Mouse (Mus musculus) heart, embryonic 16.5 days (tissue): Measurements from ENCODE around the gene Atg9a. TPM values are rescaled to one million over a fixed set of nuclear protein-coding genes. Genes with fewer than 3 reads are reported as not detected.
A peak's percentile ranks its signal among the peaks of the same experiment; 100 is the strongest.

Experiments
- ATAC-seq: fragments of 200-750 bp; cut with Nextera tagmentation; replicated peaks from 2 replicates; pipeline ENCODE4 v1.8.0; 2017; ENCODE audit warnings: moderate number of reproducible peaks; ENCODE audit not compliant: insufficient read depth, low FRiP score; ENCODE audit errors: extremely low read depth
- H3K27ac ChIP-seq: fragments of 300-500 bp; sonication (generic); 2 replicates; pipeline ENCODE4 v1.5.1; 2014; ENCODE audit warnings: mild to moderate bottlenecking, low read length, control low read depth, moderate library complexity
- H3K27me3 ChIP-seq: fragments of 300-500 bp; sonication (generic); 2 replicates; pipeline ENCODE4 v1.6.1; 2014; ENCODE audit warnings: low read length, mixed read lengths; ENCODE audit not compliant: control insufficient read depth, insufficient read depth
- H3K36me3 ChIP-seq: fragments of 300-500 bp; sonication (generic); 2 replicates; pipeline ENCODE4 v1.6.1; 2014; ENCODE audit not compliant: control insufficient read depth, insufficient read depth
- H3K4me1 ChIP-seq: fragments of 300-500 bp; sonication (generic); 2 replicates; pipeline ENCODE4 v1.6.1; 2014; ENCODE audit warnings: low read length, mixed read lengths; ENCODE audit not compliant: control insufficient read depth, insufficient read depth
- H3K4me2 ChIP-seq: fragments of 300-500 bp; sonication (generic); 2 replicates; pipeline ENCODE4 v1.6.1; 2014; ENCODE audit warnings: low read depth, mild to moderate bottlenecking, control low read depth, low read length
- H3K4me3 ChIP-seq: fragments of 300-500 bp; sonication (generic); 2 replicates; pipeline ENCODE4 v1.5.1; 2014; ENCODE audit warnings: mild to moderate bottlenecking, control low read depth, low read length
- H3K9ac ChIP-seq: fragments of 300-500 bp; sonication (generic); 2 replicates; pipeline ENCODE4 v1.6.1; 2014; ENCODE audit warnings: low read length, control low read depth
- H3K9me3 ChIP-seq: fragments of 300-500 bp; sonication (generic); replicated peaks from 2 replicates; pipeline ENCODE4 v1.6.1; 2016; ENCODE audit warnings: low read length; ENCODE audit not compliant: control insufficient read depth
- WGBS: fragments of 180-500 bp; shearing (Covaris S2); extraction: QIAGEN DNeasy Blood & Tissue Kit; methylation state at CpG from one replicate; pipeline ENCODE4 v1.1.7; 2014; 5-methylcytosine and 5-hydroxymethylcytosine counted together
- polyA plus RNA-seq: library from polyadenylated mRNA; unstranded; fragments of >200 nt; fragmentation: Nextera tagmentation; extraction: Ambion mirVana; gene quantifications from 2 replicates; pipeline ENCODE4 v1.2.1, GENCODE M21; 2015

Atg9a gene
- polyA plus RNA-seq, 1 experiment from 2014 or later = 31.7 TPM

DNA sequence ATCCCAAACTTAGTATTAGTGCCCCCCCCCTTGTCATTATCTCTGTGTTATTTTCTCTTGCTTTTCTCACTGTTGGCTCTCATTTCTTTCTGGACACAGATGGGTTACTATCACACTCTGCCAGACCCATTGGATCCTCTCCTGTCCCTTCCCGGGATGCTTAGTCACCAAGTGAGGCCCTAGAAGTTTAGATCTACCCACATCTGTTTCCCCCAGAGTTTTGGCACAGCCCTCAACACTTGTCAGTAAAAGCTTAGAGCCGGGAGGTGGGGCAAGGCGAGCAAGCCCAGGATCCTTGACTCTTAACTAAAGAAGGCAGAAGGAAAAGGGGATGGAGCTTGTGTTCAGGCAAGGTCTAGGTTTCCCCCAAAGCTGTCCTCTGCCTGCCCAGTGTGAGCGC lies 37.2 kb upstream of the Atg9a start:
- Histone ChIP-seq H3K27ac (no peak overlapping the region), H3K4me2 (no peak overlapping the region), H3K9ac (no peak overlapping the region), H3K4me3 (no peak overlapping the region), H3K36me3 (no peaks in the 10 kb centered on the region), H3K27me3 (no peaks in the 10 kb centered on the region), H3K4me1 (peaks cover 6% of the 10 kb centered on the region; the same call in 1 of the 2 replicates), H3K9me3 (no peaks in the 10 kb centered on the region)
- no peak for ATAC-seq
- 64% methylated on average over 4 of the region's 4 CpGs for WGBS

DNA sequence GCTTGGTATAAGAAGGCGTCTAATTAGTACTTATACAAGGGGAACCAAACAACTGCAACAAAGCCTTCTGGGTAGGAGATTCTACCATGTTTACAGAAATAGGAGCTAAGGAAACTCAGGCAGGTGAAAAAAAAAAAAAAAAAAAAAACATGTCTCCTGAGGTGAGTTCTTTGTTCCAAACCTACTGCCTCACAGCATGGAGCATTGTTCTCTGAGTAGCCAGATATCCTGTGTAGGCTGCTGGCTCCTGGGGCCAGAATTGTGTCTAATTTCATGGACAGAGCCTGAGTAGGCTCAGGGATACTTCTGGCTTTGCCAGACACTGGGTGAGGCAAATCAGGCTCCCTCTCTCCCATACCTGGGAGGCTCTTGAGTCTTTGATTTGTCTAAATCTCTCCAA lies 35.7 kb upstream of the Atg9a start:
- H3K4me2 ChIP-seq = no peak overlapping the region
- no peaks in the 10 kb centered on the region for H3K27me3 ChIP-seq
- no peak for ATAC-seq
- H3K4me3 ChIP-seq = no peak overlapping the region
- peaks cover 6% of the 10 kb centered on the region; the same call in 1 of the 2 replicates for H3K4me1 ChIP-seq
- H3K9me3 ChIP-seq = no peaks in the 10 kb centered on the region
- WGBS = 58% methylated on average over 1 of the region's 1 CpGs
- H3K9ac ChIP-seq = no peak overlapping the region
- H3K27ac ChIP-seq = no peak overlapping the region
- H3K36me3 ChIP-seq = no peaks in the 10 kb centered on the region

DNA sequence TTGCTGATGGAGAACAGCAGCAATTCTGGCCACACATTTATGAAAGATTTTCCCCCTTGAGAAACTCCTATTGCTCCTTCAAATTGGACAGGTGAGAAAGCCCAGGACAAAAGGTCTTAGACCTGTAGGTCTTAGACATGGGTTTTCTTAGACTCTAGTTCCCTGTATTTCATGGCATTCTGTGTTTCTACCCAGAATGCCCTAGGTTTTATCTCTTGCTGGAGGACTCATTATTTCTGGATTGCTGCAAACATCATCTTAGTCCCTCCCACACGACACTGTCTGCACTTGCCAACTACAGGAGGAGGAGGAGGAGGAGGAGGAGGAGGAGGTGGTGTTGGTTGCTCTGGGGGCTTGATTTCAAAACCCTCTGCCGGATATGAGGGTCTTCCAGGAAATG lies 34.1 kb upstream of the Atg9a start:
- no peak for ATAC-seq
- Histone ChIP-seq H3K4me2 (no peak overlapping the region), H3K9me3 (no peaks in the 10 kb centered on the region), H3K4me1 (peaks cover 6% of the 10 kb centered on the region; the same call in 1 of the 2 replicates), H3K4me3 (no peak overlapping the region), H3K27ac (no peak overlapping the region), H3K36me3 (no peaks in the 10 kb centered on the region), H3K27me3 (0 out of 2 replicates have a peak, but pooled peaks cover 2% of the 10 kb centered on the region), H3K9ac (no peak overlapping the region)
- 68% methylated on average over 2 of the region's 2 CpGs for WGBS

DNA sequence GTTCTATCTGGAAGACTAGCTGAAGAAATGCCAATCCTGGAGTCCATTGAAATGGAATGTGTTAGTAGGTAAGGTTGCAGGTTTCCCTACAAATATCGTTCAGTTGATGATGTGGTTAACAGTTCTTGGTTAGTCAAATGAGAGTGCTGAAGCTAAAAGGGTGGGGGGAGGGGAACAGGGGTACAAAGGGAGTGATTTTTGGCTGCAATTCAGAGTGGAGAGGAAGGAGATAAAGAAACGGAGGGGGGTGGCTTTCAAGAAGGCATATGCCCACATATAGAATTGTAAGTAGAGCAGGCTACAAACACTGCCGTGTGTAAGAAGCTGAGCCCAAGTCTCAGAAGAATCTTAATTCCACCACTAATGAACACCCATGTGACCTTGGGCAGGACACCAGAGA lies 33.5 kb upstream of the Atg9a start:
- Histone ChIP-seq H3K27me3 (0 out of 2 replicates have a peak, but pooled peaks cover 2% of the 10 kb centered on the region), H3K9me3 (no peaks in the 10 kb centered on the region), H3K36me3 (no peaks in the 10 kb centered on the region), H3K4me2 (no peak overlapping the region), H3K4me3 (no peak overlapping the region), H3K4me1 (peaks cover 6% of the 10 kb centered on the region; the same call in 1 of the 2 replicates), H3K9ac (no peak overlapping the region), H3K27ac (no peak overlapping the region)
- WGBS = 35% methylated on average over 3 of the region's 3 CpGs
- ATAC-seq = no peak

DNA sequence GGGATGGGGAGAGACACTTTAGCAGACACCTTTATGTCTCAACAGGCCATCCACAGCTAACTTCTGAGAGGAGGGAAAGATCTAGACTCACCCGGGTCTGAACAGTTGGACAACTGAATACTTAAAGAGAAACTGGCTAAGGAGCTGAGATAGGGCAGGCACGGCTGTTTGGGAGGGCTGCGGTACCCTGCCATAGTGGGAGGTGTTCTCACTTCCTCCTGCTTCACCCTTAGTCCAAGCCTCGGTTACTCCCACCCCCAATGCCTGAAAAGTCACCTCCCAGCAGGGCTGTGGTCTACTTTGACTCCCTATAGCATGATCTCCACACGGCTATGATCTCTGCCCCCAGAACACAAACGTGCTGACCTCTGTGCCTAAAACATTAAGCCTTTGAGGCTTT lies 31.5 kb upstream of the Atg9a start:
- H3K4me2 ChIP-seq = no peak overlapping the region
- 42% methylated on average over 6 of the region's 6 CpGs for WGBS
- H3K36me3 ChIP-seq = no peaks in the 10 kb centered on the region
- H3K9ac ChIP-seq = no peak overlapping the region
- no peak for ATAC-seq
- H3K9me3 ChIP-seq = no peaks in the 10 kb centered on the region
- H3K4me1 ChIP-seq = peaks cover 10% of the 10 kb centered on the region
- no peak overlapping the region for H3K4me3 ChIP-seq
- H3K27me3 ChIP-seq = peaks cover 7% of the 10 kb centered on the region; the same call in 1 of the 2 replicates
- H3K27ac ChIP-seq = 0 out of 2 replicates have a peak overlapping the region, but pooled peaks have one; percentile 3

DNA sequence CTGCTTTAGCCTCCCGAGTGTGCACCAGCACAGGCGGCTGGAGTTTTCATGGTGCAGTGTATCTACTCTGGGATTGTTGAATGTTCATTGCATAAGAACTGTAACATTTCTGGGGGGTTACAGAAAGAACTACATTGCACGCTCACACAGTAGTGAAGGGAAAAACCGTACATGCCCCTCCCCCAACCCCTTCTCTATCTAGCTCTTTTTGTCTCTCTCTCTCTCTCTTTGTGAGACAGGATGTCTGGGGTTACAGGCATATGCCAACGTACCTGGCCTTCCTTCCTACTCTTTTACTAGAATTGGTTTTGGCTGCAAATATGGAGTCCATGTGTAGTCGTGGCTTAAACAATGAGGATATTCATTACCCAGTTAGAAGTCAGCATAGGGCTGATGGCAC lies 30.9 kb upstream of the Atg9a start:
- Histone ChIP-seq H3K9me3 (no peaks in the 10 kb centered on the region), H3K27ac (no peak overlapping the region), H3K4me1 (peaks cover 12% of the 10 kb centered on the region), H3K4me2 (no peak overlapping the region), H3K27me3 (peaks cover 7% of the 10 kb centered on the region; the same call in 1 of the 2 replicates), H3K4me3 (no peak overlapping the region), H3K9ac (no peak overlapping the region), H3K36me3 (no peaks in the 10 kb centered on the region)
- 69% methylated on average over 6 of the region's 6 CpGs for WGBS
- no peak for ATAC-seq

DNA sequence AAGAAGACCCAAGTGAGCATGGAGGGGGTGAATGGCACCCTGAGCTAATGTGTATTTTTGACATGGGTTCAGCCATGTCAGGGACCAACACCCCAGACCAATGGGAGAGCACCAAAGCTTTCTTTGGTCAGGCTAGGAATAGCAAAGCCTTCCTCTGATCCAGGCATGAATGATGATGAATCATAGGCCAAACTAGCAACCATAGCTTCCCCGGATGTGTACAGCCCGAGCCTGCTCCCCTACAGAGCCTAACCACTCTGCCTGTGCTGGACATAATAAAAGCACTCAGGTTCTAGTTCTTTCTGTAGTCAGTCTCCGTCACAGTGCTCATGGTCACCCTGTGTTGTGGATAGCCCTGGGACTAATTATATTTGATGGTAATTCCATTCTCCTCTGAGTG lies 29.5 kb upstream of the Atg9a start:
- H3K36me3 ChIP-seq = no peaks in the 10 kb centered on the region
- no peak overlapping the region for H3K27ac ChIP-seq
- H3K4me2 ChIP-seq = no peak overlapping the region
- WGBS = 74% methylated on average over 3 of the region's 3 CpGs
- peaks cover 7% of the 10 kb centered on the region; the same call in 1 of the 2 replicates for H3K27me3 ChIP-seq
- peaks cover 13% of the 10 kb centered on the region for H3K4me1 ChIP-seq
- no peak for ATAC-seq
- no peak overlapping the region for H3K4me3 ChIP-seq
- H3K9me3 ChIP-seq = no peaks in the 10 kb centered on the region
- no peak overlapping the region for H3K9ac ChIP-seq

DNA sequence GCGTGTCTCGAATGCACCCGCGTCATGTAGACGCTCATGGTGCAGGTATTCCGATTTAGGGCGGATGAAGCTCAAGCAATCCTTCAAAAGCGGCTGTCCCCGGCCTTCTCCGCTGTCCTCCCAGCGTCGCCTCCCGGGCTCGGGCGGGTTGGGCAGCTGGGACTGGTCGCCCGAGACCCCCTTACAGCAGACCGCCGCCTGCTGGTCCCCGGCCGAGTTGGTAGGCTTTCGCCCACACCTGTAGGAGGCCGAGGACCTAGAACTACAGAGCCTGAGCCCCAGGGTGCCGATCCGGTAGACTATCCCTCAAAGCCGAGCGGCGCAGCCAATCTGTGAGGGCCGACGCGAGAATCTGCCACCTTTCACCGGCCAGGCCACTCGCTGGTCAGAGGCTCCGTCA lies 27.5 kb upstream of the Atg9a start, which contains the start of gene Tuba4a:
Gene Tuba4a, minus strand, starts transcription at position 335 of the 400 bp plus-strand sequence.
- Histone ChIP-seq H3K27ac (peak within 1 kb of the TSS; percentile 30), H3K27me3 (peaks cover 7% of the 10 kb centered on the region; the same call in 1 of the 2 replicates), H3K4me2 (peak within 1 kb of the TSS; percentile 98), H3K9me3 (no peaks in the 10 kb centered on the region), H3K4me1 (peaks cover 10% of the 10 kb centered on the region), H3K9ac (peak within 1 kb of the TSS; percentile 72), H3K4me3 (peak within 1 kb of the TSS; percentile 71), H3K36me3 (peaks cover 6% of the 10 kb centered on the region; the same call in 1 of the 2 replicates)
- under 1% methylated on average over 34 of the region's 34 CpGs for WGBS
- peak; percentile 38; the same call in 1 of the 2 replicates for ATAC-seq

DNA sequence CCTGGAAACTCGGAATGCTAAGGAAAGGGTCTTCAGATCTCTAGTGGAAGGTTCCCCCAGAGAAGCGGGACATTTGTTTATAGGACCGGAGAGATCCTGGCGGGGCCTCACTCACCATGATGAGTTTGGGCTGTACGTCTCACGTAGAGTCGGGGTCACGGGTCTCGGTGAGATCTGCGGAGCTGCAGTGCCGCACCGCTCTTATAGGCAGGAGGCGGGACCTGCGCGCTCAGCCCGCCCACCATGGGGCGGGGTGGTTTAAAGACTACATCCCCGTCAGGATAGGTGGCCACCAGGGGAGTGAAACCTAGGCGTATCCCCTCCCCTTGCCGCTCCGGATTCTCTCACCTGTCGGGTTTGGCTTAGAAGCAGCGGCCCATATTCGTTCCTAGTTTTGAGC lies 27.1 kb upstream of the Atg9a start:
- peak overlapping the region; percentile 72 for H3K9ac ChIP-seq
- peak overlapping the region; percentile 98 for H3K4me2 ChIP-seq
- peak overlapping the region; percentile 30; the same call in 1 of the 2 replicates for H3K27ac ChIP-seq
- H3K27me3 ChIP-seq = peaks cover 7% of the 10 kb centered on the region; the same call in 1 of the 2 replicates
- WGBS = under 1% methylated on average over 24 of the region's 24 CpGs
- peak overlapping the region; percentile 71 for H3K4me3 ChIP-seq
- H3K4me1 ChIP-seq = peaks cover 10% of the 10 kb centered on the region
- peaks cover 8% of the 10 kb centered on the region for H3K36me3 ChIP-seq
- no peaks in the 10 kb centered on the region for H3K9me3 ChIP-seq
- peak; percentile 89 for ATAC-seq
